Mouse (Mus musculus) lung, adult 2 months (tissue): ENCODE measurements around the gene Kcnj2.

Source experiments
- CTCF ChIP-seq: fragments of 200-500 bp; IDR thresholded peaks from 2 replicates; pipeline ENCODE4 v1.5.1; 2011; ENCODE audit warnings: mild to moderate bottlenecking, low read length, control low read depth; ENCODE audit not compliant: insufficient read depth
- POLR2A ChIP-seq: fragments of 200-500 bp; IDR thresholded peaks from 2 replicates; pipeline ENCODE4 v1.6.1; 2011; ENCODE audit warnings: low read depth, mild to moderate bottlenecking, control low read depth, low read length, borderline replicate concordance; ENCODE audit errors: extremely low read depth

- TF ChIP-seq POLR2A = no peak
- TF ChIP-seq CTCF = no peak
These were observed 45.8 kb upstream of the Kcnj2 start for GRCm38 (mm10) chr11:111020211-111020610.
